Mouse (Mus musculus) embryo, embryonic 10 days (tissue): Measurements from ENCODE around the gene Ldhal6b.
"Not testable (repeated sequence)": the region's sequence is repeated elsewhere in the genome, so short reads cannot be mapped to it uniquely, and the experiment has no call there.

Experiments used
- DNase-seq: peaks from one replicate; pipeline ENCODE4 v3.0.0-alpha.2; 2015; ENCODE audit warnings: low spot score

The Ldhal6b gene

DNA sequence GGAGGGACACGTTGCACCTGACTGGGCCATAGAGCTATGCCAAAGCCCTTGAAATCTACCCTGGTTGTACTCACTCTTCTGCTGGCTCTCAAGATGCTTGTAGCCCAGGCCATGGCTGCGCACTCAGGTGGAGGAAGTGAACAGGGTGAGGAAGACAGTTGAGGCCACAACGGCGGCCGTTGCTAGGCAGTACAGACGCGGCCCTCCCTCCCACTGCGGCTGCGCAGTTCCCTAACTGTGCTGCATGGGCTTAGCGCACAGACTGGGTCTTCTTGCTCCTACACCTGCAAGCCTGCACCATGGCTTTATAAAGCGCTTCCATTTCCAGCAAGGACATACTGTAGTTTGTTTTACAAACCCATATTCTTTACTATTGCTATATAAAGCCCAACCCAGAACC lies at the start of gene Ldhal6b:
Ldhal6b (minus strand) TSS at position 223 of the 400 bp plus-strand sequence.
- DNase-seq: no peak

DNA sequence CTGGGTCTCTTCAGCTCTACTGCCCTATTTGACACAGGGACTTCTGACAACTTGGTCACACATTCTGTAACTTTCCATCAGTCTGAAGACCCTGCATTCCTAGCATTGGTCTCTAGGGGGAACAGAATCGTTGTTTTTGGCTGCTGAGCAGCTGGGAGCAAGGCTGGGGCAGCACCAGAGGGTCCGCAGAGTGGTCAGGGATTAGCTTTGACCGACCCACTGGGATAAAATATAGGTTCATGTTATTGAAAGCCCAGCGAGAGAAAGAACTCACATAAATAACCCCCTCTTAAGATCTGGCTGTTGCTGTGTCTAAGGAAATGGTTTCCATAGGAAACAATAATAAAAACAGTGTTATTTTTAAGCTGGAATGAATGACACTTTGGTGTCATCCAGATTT lies 48.6 kb upstream of the Ldhal6b start:
- no peak for DNase-seq

DNA sequence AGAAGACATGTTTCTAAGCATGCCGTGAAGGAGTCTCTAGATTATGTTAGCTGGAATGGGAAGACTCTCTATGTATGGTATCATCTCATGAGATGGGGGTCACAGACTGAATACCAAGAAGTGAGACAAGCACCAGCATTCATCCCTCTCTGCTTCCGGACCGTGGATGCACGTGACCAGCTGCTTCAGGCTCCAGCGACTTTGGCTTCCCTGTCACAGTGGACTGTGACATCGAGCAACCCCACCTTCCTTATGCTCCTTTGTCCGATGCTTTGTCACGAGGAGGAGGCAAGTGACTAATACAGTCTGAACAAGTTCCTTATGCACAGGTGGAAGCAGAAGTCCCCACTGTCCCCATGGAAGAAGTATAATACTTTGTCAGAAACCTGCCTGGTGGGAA lies 48.2 kb upstream of the Ldhal6b start:
- no peak for DNase-seq

DNA sequence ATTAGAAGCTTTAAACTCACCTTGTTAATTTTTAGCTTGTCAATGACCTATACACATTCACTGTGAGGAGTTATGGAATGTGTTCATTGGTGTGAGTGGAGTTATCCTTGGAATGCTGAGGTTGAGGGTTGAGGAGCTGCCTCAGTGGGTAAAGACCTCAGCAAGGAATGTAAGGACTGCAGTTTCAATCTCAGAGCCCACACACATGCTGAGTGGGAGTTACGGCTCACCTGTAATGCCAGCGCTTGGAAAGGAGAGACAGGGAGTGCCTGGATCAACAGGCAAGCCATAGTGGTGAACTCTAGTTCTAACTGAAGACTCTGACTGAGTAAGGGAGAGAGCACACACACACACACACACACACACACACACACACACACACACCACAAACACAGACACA lies 45.3 kb upstream of the Ldhal6b start:
- no peak for DNase-seq

DNA sequence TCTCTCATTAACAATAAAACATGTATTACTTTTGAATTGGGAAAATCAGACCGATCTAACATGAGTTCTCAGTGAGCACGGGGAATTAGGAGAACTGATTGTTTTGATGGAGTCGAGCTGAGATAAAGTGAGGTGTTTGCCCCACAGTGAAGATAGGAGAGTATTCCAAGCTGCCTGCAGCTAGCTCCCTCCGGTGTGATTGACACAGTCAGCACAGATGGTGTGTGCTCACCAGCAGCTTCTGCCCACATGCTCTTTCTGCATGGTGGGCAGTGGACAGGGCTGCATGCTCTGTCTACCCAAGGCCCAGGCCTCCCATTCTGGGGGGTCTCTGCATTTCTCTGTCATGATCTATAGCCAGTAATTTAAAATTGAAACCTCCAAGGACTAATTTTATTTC lies 35.1 kb upstream of the Ldhal6b start:
- no peak for DNase-seq

DNA sequence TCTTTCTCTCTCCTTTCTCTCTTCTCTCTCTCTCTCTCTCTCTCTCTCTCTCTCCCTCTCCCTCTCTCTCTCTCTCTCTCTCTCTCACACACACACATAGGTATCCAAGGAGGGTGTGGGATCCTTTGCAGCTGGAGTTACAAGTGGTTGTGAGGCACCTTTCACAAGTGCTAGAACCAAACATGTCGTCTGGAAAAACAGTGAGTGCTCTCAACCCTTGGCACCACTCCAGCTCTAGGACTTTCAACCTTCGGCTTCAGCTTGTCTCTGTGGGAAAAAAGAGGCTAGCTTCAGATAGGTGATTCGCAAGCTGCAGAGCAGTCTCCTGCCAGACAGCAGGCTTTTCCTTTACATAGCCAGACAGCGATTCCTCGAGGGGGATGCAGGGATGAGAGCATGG lies 25.2 kb upstream of the Ldhal6b start:
- DNase-seq: no peak

DNA sequence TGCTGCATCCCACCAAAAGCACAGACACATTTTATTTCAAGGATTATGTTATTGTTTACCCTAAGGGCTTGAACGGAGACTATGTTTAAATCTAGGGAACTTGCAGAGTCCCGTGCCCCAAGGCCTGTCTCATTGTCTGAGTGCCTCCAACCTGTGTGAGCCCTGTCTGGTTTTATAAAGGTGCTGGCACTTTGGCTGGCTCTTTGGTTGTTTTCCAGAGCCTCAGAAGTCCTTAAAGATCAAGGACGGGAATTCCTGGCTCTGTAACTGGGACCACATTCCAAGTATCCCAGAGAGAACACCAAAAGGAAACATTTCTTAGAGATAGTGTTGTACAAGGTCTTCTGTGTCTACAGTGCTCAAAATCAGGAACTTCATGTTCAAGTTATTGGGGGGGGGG lies 24.7 kb upstream of the Ldhal6b start:
- no peak for DNase-seq

DNA sequence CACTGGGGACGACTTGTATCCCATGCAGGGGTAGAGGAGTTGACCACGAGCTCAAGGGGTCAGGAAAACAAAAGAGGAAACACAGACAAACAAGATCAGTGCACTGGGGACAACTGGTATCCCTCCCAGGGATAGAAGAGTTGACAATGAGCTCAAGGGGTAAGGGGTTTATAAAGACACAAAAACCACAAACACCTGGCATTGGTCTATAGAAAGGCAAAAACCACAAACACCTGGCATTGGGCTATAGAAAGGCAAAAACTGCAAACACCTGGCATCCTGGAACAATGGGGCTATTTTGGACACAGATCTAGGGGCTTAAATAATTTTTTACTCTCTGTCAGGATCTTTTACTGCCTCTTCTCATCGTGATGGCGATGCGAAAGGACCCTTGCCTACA lies 23.8 kb upstream of the Ldhal6b start:
- not testable (repeated sequence) for DNase-seq

DNA sequence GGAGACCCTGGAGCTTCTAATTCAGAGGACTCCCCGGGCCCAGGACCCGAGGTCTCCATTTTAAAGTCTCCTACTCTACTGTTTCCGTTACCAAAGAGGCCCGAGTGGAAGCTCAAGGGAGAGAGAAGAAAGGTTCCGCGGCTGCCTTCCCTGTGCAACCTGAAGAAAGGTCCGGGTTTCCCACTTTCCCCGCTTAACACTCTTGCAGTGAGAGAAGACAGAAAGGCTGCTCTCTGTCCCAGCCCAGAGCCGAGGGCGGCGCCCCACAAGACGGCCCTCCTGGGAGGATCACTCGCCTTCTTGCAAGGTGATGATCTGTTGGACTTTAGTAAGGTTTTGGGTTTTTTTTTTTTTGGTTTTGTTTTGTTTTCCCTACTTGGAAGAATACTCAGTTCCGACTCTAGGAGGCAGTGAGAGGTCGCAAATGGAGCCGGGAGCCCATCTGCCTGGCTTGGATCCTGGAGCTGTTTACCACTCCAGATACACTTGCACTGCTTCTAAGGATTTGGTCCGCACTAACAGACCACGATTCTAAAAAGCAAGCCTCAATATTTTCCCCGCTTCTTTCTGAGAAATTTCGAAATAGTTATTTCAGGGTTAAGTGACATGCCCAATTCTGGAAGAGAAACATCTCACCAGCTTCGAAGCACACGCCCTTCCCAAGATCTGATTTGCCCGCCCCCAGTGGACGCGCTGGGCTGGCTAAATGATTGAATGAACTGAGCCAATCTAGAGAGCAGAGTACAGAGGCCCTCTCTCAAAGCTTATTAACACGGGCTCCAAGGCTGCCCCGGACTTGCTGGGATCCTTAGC lies 21.8 kb upstream of the Ldhal6b start, which contains the start of gene Tmem242:
Tmem242 (minus strand) TSS at position 101 of the 813 bp plus-strand sequence.
- peak; percentile 88 for DNase-seq

DNA sequence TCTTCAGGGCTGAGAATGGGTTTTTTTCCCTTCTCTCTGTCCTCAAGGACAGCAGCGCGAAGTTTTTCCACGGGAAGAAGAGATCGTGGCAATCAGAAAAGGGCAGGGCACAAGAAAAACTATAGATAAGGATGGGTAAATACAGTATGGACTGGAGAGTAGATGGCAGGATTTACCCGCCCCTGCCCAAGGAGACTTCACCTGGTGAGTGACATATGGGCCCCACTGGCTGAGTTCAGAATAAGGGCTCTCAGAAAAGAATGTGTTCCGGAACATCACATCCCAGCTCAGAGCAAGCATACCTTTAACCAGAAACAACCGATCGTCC lies 21.2 kb upstream of the Ldhal6b start:
- DNase-seq: no peak

DNA sequence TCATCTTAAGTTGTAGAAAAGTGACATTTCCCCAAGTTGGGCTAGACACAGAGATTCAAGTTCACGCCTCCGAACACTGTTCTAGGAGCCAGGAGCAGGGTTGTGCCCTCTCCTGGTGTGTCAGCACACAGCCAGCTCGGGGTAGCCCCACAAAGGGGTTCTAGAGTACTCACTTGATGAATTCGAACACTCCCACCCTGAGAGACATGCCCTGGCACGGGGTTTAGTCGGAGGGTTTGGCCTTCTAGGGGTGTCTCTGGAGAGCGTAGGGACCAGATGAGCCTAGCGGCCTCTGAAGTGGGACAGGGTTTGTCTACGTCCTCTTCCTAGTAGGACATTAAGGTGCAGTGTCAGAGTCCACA lies 11.2 kb upstream of the Ldhal6b start:
- no peak for DNase-seq

DNA sequence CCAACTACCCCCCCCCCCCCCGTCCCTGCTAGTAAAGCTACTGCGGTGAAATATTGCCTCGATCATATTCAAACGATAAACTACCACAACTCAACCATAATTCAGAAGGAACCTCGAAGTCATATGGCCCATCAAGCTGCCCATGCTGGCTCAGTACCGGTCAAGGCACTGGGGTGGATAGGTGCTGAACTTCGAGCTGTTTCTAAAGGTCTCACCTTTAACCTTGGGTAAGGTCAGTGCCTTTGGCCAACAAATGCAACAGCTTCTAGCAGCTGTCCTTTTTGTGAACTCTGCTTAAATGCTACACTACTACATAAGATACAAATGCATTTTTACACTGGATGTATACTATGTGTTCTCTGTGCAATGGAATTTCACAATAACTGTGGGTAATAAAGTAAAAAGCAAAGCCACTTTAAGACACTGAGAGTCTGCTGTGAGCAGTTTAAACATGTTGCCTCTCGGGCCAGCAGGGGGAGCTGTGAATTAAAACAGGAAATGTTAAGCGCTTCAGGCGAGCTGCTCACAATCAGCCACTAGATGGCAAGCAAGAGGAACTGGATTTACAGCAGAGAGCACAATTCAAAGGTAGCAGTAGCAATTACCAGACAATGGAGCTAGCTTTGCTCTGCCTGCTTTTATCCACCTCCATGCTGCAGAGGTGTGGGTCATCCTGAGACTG lies 10.7 kb upstream of the Ldhal6b start:
- peak; percentile 93 for DNase-seq

DNA sequence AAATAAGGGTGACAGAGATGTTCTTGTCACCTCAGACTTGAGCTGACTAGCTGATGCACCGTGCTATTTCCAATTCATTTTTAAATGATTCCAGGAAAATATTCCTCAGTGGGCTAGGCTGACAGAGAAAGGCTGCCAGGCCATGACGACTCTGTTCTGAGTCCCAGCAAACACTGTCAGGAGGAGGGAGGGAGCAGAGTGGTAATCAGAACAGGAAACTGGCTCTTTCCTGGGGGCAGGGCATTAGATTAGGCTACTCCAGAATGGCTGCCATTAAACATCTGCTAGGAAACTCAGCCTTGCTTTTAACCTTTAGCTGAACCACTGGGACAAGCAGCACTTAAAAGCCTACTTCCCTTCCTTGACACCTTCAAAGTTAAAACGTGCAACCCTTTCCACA lies 6.6 kb upstream of the Ldhal6b start:
- no peak for DNase-seq

DNA sequence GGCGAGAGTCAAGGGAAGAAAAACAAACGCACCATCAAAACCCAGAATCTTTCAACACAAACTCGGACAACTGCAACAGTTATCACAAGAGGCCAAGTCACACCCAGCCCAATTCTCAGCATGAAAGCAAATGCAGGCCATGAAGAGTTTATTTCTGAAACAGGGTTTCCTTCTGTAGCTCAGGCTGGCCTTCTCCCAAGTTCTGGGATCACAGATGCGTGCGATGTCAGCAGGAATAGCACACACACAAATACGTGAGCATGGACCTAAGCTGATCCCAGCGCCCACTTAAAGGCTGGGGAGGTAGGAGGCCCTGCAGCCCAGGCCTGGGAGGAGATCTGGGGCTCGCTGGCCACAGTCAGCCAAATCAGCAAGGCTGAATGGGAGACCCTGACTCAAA lies 5.6 kb upstream of the Ldhal6b start:
- DNase-seq: no peak

DNA sequence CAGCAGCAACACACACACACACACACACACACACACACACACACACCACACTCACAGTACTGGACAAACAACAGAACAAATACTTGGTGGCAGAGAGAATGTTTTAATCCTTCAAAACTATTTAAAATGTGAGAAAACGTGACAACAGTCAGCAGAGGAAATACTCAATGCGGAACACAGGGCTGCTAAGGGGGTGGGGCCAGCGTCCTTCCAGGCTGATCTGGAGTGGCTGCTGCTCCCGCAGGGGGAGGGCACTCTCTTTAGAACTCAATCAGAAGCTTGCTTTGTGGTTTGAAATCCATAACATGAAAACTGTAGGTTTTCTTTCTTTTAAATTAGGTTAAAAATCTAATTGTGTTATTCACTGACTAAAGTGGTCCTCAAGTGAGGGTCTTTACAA lies 3.3 kb upstream of the Ldhal6b start:
- no peak for DNase-seq

DNA sequence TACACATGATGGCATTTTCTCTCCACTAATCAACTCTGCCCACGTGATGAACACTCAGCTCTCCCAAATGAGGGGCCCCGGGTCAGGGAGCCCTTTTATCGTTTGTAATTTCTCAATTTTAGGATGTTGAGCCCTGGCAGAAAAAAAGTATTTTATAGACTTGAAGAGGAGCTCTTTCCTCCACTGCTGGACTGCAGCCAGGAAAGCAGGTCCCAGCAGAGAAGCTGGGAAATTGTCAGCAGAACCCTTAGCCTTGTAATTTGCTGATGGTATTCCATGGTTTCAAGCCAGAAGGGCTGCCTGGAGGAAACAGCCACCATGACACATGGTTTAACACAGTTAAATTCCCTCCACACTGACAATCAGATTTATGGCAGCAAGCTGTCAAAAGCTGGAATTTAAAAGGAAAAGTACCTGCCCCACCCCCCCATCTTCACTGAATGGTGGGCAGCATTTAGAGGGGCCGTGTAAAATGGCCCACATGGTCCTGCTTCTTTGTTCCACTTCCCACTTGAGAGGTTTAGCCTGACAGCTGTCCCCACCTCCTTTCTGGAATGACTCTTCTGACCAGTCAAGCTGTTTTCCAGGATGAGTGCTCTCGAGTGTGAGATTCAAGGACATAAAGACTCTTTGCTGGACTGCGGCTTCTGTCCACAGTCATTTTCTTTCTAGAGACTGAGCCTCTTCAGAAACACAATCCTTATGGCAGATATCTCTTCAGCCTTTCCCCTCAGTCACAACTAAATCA lies 1.4 kb upstream of the Ldhal6b start:
- DNase-seq: no peak

DNA sequence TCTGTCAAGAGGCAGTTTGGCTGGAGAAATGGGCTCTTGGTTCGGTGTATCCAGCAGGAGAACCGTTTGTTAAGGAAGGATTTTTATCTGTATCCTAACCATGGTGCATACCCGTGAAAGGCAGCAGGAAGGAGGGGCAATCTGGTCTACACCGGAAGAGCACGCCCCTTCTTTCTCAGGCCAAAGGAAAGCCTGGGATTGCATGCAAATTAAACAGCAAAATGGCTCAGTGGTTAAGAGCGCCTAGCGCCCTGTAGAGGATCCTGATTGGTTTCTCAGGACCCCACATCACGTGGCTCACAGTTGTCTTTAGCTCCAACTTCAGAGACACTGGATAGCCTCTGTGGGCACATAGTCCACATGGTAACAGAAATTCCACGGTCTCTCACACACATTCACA lies 489 bp upstream of the Ldhal6b start:
- no peak for DNase-seq

DNA sequence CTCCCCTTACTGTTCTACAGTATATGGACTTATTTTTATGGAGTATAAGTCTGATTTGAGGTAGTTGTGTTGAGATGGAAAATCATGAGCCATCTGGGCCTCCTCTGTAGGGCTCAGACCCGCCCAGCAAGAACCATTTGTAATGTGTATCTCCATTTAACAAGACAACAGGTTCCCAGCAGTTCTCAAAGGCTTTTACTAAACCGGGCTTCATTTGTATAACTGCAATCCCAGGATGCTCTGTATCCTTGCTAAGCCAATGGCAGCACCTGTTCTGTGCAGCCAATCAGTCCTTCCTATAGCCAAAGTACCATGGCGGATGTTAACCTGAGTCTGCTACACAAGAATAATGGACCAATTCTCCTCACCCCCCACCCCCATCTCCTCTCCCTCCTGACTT lies 2.0 kb downstream of the Ldhal6b start:
- no peak for DNase-seq

DNA sequence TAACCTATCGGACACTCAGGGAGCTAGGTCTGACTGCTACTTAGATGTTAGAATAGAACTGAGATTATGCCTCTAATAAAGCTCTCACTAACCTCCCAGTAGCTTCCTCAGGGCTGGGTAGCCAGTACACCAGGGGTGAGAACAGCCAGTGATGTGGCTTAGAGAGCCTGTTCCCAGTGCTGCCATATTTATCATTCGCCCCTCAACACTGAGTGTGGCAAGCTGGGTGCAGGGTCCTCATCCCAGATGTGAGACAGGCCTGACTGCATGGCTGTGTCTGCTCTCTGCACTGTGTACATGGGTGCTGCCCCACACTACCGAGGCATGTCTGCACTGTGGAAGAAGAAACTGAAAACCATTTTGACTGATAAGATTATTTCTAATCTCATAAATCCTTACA lies 4.5 kb downstream of the Ldhal6b start:
- no peak for DNase-seq

DNA sequence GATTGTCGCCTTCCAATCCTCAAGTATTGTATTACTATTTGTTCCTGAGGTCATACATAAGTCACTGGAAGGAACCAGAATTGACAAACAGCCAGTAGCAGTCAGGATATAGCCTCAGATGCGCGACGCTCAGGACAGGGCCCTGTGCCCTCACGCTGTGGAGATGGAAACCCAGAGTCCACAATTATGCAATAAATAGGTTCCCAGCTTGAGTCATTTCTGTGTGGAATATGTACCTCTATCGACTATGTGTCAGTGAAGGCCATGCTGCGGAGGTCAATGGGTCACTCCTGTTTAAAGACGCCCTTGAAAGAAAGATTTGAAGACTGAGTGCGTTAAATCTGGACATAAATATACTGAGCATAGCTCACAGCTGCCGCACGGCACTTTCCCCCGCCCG lies 5.2 kb downstream of the Ldhal6b start:
- no peak for DNase-seq

DNA sequence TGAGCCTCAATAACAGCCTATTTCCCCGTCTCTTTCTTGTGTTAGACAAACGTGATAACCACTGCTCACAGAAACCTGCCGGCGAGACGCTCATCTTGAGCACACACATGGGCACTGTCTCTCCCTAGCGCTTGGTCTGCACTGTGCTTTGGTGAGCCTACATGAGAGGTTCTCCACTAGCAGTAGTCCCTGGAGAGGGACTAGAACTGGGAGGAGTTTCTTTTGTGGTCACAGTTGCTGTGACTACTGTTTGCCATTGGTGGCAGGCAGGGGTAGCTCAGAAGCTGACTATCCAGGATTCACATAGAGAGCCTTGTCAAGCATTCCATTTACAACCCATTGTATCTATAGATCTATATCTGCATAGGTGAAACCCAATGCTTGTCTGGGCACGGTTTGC lies 5.8 kb downstream of the Ldhal6b start:
- DNase-seq: no peak

DNA sequence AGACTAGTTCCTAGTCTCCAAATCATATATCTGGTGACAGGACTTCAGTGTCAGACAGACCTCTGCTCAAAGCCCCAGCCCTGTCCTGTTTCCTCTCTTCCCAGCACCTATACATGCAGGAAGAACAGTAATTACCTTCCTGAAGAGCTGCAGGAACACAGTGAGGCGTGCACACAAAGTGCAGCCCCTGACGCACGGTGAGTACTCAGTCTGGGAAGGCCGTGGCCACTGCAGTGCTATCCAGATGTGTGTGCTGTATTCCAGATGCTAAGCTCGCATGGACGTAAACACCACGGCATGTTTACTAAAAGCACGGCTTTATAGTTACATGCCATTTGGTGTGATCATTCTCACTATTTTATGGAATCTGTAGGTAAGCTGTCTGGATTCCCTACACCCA lies 6.3 kb downstream of the Ldhal6b start:
- no peak for DNase-seq

DNA sequence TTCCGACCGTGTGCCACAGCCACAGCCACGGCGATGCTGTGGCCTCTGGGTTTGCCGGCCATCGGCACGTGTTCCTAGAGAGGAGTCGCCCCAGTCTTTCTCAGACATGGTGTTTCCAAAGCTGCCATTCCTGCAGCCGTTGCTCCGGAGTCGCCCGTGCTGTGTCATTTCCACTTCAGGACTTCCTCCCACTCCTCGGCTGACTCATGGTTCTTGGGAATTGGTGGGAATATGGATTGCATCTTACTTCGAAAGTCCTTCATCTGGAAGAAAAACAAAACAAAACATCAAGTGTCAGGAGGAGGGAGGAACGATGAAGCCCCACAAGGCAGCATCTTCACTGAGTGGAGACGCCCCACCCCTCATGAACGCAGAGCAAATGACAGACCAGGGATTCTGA lies 7.4 kb downstream of the Ldhal6b start:
- no peak for DNase-seq
